Mouse (Mus musculus) gastrocnemius, adult 2 months (tissue): ENCODE data around the gene Eif4g3. TPM values are rescaled to one million over a fixed set of nuclear protein-coding genes. Genes with fewer than 3 reads are reported as not detected.

Source experiments
- DNase-seq: peaks from one replicate; pipeline ENCODE4 v3.0.0; 2022
- H3K27ac ChIP-seq: fragments of 200-600 bp; 2 replicates; pipeline ENCODE4 v1.8.1; 2022; ENCODE audit warnings: mild to moderate bottlenecking
- H3K4me3 ChIP-seq: fragments of 200-600 bp; 2 replicates; pipeline ENCODE4 v1.8.1; 2022; ENCODE audit warnings: mild to moderate bottlenecking, moderate library complexity
- CTCF ChIP-seq: fragments of 200-600 bp; IDR thresholded peaks from 2 replicates; pipeline ENCODE4 v1.8.1; 2022; ENCODE audit warnings: antibody characterized with exemption, mild to moderate bottlenecking, moderate library complexity
- intact Hi-C: fragments of 180-260 bp; cut with DNase I; formaldehyde crosslinking; loops from one replicate; pipeline ENCODE4 v1.15.1; 2025
- total RNA-seq, 2 experiments: library from RNA; stranded (reverse); gene quantifications; 2 replicates each; pipeline ENCODE4 v1.2.3; 2021

Eif4g3 gene
- total RNA-seq, 2 experiments from 2014 or later = 108 to 145 TPM

GRCm38 (mm10) chr4:137993821-137994561 lies 1.2 kb downstream of the Eif4g3 start:
- DNase-seq = peak; percentile 71
- no peak for TF ChIP-seq CTCF
- peak overlapping the region; percentile 97 for H3K27ac ChIP-seq
- intact Hi-C loops = loop anchor here (2.0 kb wide), 1 partner anchor 71 kb away; no protein-coding TSS in a partner anchor
- H3K4me3 ChIP-seq = peak overlapping the region; percentile 93

DNA sequence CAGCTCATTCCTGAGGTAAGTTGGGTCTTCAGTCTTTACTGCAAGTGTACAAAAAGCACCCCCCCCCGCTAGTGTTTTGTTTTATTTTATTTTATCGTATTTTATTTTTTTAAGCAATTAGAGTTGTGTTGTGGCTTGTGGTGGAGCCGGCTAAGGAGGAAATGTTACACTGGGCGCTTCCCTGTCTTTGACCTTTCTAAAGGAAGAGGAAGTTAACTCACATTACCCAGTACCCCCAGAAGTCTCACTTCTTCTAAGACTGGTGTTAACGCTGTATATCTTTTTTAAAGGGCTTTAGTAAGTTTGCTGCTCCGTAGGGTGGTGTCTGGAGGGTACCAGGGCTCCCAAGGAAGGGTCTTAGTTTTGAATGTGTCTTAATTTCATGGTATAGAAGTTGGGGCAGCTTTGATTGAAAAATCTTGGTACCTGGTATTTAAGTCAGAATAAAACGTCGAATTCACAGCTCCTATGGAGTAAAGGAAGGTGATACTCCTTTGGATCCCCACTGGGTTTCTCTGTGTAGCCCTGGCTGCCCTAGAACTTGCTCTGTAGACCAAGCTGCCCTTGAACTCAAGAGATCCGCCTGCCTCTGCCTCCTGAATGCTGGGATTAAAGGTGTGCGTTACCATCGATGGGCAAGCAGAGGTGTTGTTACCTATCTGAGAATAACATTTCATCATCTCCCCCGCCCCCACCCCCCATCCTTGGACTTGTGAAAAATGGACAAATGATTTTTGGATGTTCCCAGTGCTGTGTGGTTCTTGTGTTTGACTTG lies 1.9 kb downstream of the Eif4g3 start:
- no peak for TF ChIP-seq CTCF
- H3K4me3 ChIP-seq = peak overlapping the region; percentile 93
- peak overlapping the region; percentile 97 for H3K27ac ChIP-seq
- DNase-seq = peak; percentile 18
- intact Hi-C loops = loop anchor here (1.0 to 2.0 kb wide), 2 partner anchors 70 to 114 kb away; no protein-coding TSS in a partner anchor

GRCm38 (mm10) chr4:137995399-137995798 lies 2.6 kb downstream of the Eif4g3 start:
- Histone ChIP-seq H3K4me3 (peak overlapping the region; percentile 93), H3K27ac (peak overlapping the region; percentile 97)
- no peak for TF ChIP-seq CTCF
- peak; percentile 76 for DNase-seq
- intact Hi-C loops = loop anchor here (1.0 to 2.0 kb wide), 2 partner anchors 69 to 113 kb away; no protein-coding TSS in a partner anchor

GRCm38 (mm10) chr4:137998232-137998631 lies 5.4 kb downstream of the Eif4g3 start:
- no peak for TF ChIP-seq CTCF
- Histone ChIP-seq H3K4me3 (peak overlapping the region; percentile 93), H3K27ac (peak overlapping the region; percentile 89)
- peak; percentile 31 for DNase-seq
- intact Hi-C loops = no loop called here

- Histone ChIP-seq H3K4me3 (peak overlapping the region; percentile 52), H3K27ac (peak overlapping the region; percentile 89)
- intact Hi-C loops = loop anchor here (2.0 kb wide), 1 partner anchor 30 kb away; no protein-coding TSS in a partner anchor
- DNase-seq = peak; percentile 84
- no peak for TF ChIP-seq CTCF
Measured at GRCm38 (mm10) chr4:138000682-138001081, 7.9 kb downstream of the Eif4g3 start.

DNA sequence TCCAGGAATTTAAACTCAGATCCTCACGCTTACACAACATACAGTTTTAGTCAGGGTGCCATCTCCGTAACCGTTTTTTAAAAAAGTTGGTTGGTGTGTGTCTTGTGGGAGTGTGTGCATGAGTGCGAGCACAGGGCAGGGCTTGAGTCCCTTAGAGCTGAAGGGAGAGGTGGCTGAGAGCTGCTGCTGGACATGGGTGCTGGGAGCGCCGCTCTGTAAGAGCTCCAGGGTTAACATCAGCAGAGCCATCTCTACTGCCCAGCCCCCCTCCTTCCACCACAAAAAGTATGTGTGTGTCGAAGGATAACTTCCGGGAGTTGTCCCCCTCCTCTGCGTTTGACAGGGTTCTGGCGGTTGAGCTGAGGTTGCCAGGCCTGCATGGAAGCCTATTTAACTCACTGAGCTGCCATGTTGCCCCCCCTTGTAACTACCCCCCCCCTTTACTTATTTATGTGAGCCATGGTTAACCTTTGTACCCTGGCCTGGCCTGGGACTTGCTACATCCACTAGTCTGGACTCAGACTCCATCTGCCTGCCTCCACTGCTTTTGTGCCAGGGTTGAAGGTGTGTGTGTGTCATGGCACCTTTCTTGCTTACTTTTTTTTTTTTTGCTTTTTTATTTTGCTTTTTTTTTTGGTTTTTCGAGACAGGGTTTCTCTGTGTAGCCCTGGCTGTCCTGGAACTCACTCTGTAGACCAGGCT lies 11.2 kb downstream of the Eif4g3 start:
- DNase-seq = peak; percentile 19
- no peak for TF ChIP-seq CTCF
- H3K27ac ChIP-seq = peak overlapping the region; percentile 59; the same call in 1 of the 2 replicates
- no peak overlapping the region for H3K4me3 ChIP-seq
- intact Hi-C loops = no loop called here

GRCm38 (mm10) chr4:138005781-138006180 lies 13.0 kb downstream of the Eif4g3 start:
- TF ChIP-seq CTCF = no peak
- no peak for DNase-seq
- intact Hi-C loops = no loop called here
- H3K27ac ChIP-seq = no peak overlapping the region; the same call in 1 of the 2 replicates
- H3K4me3 ChIP-seq = no peak overlapping the region

DNA sequence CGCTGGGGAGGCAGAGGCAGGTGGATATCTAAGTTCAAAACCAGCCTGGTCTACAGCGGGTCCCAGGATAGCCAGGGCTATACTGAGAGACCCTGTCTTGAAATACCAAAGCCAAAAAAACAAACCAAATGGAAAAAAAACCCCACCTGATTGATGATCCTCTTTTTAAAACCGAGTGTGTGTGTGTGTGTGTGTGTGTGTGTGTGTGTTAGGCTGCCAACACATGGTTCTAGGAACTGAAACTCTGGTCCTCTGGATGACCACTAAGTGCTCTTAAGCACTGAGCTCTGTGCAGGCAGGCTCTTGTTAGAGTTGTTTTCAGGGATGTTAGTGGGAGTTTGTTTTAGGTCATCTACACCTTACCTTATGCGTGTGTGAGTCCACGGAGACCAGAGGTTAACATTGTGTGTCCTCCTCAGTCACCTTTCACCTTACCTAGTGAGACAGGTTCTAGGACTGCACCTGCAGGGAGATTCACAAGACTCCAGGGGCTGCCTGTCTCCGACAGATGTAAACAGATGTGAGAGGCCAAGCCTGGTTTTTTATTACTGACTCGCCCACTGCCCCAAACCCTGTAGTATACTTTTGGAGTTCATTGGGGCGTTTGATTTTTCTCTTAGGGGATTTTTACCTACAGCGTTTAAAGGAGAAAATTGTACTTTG lies 14.3 kb downstream of the Eif4g3 start:
- TF ChIP-seq CTCF = no peak

DNA sequence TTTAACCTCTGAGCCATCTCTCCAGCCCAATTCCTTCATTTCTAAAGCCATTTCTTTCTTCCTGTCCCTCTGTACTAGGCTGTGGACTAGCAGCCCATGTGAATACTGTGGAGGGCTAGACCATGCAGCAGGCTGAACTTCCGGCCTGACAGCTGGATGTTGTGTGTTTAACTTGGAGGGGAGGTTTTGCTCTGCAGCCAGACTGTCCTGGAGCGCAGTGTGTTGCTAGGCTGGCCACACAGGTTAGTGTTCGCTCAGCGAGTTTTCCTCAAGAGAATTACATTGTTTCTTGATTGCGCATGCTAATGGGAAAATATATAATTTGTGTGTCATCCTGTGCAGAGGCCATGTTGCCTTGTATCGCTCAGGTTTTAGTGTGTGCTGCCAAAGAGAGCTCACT lies 15.8 kb downstream of the Eif4g3 start:
- DNase-seq = peak; percentile 3
- Histone ChIP-seq H3K27ac (no peak overlapping the region), H3K4me3 (no peak overlapping the region)
- intact Hi-C loops = no loop called here
- TF ChIP-seq CTCF = no peak

More for the DNA sequence above, 14.3 kb downstream of the Eif4g3 start:
- DNase-seq = peak; percentile 6
- H3K27ac ChIP-seq = no peak overlapping the region
- H3K4me3 ChIP-seq = no peak overlapping the region
- intact Hi-C loops = no loop called here

DNA sequence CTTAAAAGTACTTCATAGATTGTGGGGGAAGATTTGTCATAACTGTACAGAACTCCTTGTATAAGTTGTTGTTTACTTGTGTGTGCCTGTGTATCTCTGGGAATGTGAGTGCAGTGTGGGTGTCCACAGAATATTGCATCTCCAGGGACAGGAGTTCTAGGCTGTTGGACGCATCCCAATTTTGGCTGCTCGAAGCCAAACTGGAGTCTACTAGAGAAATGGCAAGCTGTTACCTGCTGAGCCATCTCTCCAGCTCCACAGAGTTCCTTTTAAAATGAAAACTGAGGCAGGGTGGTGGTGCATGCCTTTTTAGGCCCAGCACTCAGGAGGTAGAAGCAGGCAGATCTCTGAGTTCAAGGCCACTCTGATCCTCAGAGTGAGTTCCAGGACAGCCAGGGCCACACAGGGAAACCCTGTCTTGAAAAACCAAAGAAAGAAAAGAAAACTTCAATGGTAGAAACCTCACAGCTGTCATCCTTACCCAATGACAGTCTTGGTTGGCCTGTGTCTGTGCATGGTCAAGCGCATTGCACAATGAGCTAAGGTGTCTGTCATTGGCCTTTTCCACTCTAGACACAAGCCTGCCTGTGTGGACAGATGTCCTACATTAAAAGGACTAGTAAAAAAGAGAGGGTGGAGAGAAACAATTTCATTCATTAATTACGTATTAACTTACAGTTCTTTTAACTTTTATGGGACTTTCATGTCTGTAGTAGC lies 17.1 kb downstream of the Eif4g3 start:
- TF ChIP-seq CTCF = no peak
- DNase-seq = peak; percentile 20
- intact Hi-C loops = no loop called here
- Histone ChIP-seq H3K27ac (peak overlapping the region; percentile 35; the same call in 1 of the 2 replicates), H3K4me3 (no peak overlapping the region)

GRCm38 (mm10) chr4:138013723-138014479 lies 21.1 kb downstream of the Eif4g3 start:
- Histone ChIP-seq H3K27ac (no peak overlapping the region), H3K4me3 (no peak overlapping the region)
- DNase-seq = no peak
- TF ChIP-seq CTCF = no peak
- intact Hi-C loops = no loop called here
